Mouse (Mus musculus): Measurements from ENCODE around the gene Cul5.
A peak's percentile ranks its signal among the peaks of the same experiment; 100 is the strongest.

The Cul5 gene

GRCm38 (mm10) chr9:53669680-53670219, at the start of gene Cul5:
TSS of gene Cul5 (minus strand) at chr9:53670014.
- DNase-seq (ENCODE audit: low read depth): peak; percentile 70

DNA sequence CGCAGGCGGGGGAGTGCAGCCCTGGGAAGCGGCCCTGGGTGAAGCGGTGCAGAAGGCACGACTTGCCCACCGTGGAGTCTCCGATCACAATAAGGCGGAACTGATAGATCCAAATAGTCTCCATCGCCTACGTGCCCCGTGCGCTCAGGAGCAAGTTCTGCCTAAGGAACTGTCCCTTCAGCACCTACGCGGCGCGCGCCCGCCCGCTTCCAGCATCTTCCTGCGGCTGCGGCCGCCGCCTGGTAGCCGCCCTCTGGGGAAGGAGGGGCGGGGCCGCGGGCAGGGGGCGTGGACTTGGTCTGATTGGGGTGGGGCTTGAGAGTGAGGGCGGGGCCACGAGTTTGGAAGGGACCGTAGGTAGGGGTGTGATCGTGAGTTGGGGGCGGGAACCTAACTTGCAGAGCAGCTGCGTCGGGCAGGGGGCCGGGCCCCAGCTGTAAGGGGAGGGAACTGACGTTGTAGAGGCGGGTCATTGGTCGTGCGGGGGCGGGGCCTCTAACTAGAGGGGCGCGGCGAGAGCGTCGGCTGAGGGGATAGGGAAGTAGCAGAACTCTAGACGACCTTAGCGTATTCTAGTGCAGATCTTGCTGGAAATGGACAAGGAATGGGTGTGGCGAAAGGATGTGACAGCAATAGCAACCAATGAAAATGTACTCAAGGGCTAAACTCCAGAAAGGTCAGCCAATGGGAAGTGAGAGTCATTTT, 36.3 kb upstream of the Cul5 start, which contains the start of gene Rab39:
Rab39 (minus strand) TSS at position 241 of the 705 bp plus-strand sequence.
- peak; percentile 82 for DNase-seq (ENCODE audit: low read depth)

DNA sequence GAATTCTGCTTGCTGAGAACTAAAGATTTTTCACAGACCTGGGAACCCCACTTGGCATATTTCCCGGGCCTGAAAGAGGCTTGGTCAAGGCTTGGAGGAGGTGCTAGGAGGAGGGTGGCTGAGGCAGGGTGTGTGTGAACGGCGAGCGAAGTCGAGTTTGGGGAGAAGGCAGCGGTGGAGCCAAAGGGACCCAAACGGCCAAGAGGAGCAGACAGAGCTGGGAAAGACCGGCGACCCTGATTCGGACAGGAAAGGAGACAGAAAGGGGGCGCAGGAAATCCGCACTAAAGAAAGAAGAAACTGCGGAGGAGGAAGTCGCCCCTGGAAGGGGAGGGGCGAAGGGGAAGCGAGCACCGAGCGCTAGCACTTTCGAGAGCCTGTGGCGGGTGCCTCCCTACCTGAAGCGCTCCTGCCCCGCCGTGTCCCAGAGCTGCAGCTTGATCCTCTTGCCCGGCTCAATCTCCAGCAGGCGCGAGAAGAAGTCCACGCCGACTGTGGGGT, 35.7 kb upstream of the Cul5 start:
- no peak for DNase-seq (ENCODE audit: low read depth)

DNA sequence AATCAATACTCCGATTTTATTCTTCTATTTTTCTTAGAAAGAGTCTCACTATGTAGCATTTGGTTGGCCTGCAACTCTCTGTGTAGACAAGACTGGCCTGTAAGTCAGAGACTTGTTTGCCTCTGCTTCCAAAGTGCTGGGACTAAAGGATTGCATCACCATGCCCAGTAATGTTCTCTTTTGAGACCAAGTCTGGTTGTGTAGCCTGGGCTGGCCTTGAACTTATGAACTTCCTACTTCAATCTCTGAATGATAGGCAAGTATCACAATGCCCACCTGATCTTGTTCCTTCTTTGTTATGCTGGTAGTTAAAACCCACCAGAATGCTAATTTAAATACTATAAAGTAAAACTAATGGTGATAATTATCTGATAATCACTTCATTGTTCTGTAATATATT, 33.2 kb upstream of the Cul5 start:
- no peak for DNase-seq (ENCODE audit: low read depth)

DNA sequence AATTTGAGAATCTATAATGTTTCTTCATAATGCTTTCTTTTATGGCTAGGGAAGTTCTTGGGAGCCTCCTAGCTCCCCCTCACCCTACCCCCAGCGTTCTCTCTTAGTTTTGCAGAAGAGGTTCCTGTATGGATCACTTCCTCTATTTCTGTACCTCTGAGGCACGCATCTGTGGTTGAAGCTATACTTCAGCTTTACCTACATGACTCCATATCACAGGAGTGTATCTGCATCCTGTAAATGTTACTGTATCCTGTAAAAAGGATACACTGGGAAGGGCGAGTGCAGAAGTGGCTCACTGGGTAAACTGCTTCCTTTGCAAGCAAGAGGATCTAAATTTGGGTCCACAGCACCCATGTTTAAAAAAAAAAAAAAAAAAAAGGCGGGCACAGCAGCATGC, 30.7 kb upstream of the Cul5 start:
- no peak for DNase-seq (ENCODE audit: low read depth)

- DNase-seq (ENCODE audit: low read depth): no peak
Observed at GRCm38 (mm10) chr9:53695846-53696245, 26.0 kb upstream of the Cul5 start.

DNA sequence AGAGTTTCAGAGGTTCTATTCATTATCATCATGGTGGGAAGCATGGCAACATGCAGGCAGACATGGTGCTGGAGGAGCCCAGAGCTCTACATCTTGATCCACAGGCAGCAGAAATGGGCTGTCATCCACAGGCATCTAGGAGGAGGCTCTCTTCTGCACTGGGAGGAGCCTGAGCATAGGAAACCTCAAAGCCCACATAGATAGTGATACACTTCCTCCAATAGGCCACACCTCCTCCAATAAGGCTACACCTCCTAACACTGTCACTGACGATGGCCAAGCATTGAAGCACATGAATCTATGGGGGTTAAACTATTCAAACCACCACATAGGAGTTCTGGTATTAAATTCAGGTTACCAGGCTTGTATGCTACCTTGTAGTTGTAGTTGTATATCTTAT, 23.9 kb upstream of the Cul5 start:
- peak; percentile 27 for DNase-seq (ENCODE audit: low read depth)

- no peak for DNase-seq (ENCODE audit: low read depth)
Observed at GRCm38 (mm10) chr9:53691745-53692670, 22.2 kb upstream of the Cul5 start.

GRCm38 (mm10) chr9:53680851-53681250, 11.0 kb upstream of the Cul5 start:
- no peak for DNase-seq (ENCODE audit: low read depth)

DNA sequence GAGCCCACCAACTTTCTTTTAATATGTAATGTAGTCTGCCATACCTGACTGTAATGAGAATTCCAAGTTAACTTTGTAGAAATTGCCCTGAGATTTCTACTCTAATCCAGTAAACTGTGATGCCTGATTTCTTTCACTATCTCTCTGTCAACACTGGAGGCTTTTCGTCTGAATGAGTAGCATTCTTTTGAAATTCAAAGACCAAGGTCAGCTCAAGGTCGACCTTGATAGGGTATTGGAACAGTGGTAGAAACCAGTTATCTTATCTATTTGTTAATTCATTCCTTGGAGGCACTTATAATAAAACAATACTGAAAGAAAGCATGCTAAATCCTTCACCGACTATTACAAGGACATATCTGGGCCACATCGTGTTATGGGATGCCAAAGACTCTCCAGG, 7.1 kb upstream of the Cul5 start:
- DNase-seq (ENCODE audit: low read depth): no peak

DNA sequence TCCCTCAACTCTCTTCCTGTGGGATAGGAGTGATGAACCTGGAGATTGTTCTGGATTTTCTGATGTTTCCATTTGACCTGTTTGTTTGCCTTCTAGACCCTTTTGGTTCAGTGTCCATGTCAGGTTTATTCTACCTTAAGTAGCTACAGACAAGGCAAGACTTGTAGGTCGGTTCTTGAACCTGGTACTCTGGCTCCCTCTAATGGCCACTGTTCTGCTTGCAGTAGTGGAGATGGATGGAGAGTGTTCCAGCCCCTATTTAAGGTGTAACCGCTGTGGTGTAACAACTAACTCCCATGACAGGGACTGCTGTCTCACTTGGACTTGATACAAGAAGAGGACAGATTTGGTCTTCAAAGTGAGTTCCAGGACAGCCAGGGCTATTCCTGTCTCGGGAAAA, 3.8 kb upstream of the Cul5 start:
- DNase-seq (ENCODE audit: low read depth): peak; percentile 92

GRCm38 (mm10) chr9:53667020-53667669, 2.7 kb downstream of the Cul5 start:
- DNase-seq (ENCODE audit: low read depth): peak; percentile 97

DNA sequence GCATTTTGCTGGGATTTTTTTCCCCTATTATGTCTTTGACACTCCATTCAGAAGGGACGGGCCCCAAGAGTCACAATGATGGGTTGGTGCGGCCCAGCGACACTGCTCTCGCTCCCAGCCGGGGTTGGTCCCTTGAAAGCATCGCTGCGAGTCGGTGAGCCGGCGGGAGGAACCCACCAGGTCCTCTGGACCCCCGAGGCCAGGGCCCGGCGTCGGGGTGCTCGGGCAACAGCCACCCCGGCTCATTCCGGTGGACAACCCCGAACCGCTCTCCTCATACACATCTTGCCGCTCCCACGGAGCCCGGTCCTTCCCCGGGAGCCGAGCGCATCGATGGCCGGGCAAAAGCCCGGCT, 3.2 kb downstream of the Cul5 start:
- DNase-seq (ENCODE audit: low read depth): no peak

- DNase-seq (ENCODE audit: low read depth): no peak
Observed at GRCm38 (mm10) chr9:53665428-53665827, 4.4 kb downstream of the Cul5 start.

DNA sequence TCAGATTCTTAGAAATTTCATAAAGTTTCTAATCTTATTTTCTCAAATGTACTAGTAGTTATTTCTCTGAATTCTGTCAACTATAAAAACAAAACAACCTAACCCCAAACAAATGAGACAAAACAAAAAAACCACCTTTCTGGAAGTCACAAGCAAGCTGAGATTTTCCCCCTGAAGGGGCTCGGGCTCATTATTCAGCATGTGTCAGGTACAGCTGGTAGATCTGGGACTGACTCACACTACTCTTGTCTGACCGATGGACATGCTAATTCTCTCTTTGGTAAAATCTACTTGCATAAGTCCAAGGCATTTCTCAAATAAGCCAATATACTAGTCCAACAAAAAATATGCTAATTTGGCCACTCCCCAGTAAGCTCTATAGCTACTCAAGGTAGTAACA, 5.0 kb downstream of the Cul5 start:
- no peak for DNase-seq (ENCODE audit: low read depth)

DNA sequence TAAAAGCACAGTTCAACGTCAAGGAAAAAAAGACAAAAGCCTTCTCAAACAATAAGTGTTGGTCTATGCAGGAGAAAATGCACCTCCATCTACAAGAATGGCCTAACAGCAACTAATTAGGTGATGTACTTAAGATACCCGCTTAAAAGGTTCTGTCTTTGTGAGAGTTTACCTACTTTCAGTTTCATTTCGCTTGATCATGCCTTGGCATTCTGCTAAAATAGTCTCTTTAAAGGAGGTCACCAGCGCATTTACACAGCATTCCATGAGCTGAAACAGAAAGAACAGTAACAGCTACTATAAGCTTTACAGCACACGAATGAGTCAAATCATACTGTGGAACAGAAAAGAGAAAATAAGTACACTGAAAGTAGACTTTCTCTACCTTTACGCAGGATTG, 35.0 kb downstream of the Cul5 start:
- peak; percentile 63 for DNase-seq (ENCODE audit: low read depth)

- no peak for DNase-seq (ENCODE audit: low read depth)
Observed at GRCm38 (mm10) chr9:53615246-53615645, 54.6 kb downstream of the Cul5 start.

DNA sequence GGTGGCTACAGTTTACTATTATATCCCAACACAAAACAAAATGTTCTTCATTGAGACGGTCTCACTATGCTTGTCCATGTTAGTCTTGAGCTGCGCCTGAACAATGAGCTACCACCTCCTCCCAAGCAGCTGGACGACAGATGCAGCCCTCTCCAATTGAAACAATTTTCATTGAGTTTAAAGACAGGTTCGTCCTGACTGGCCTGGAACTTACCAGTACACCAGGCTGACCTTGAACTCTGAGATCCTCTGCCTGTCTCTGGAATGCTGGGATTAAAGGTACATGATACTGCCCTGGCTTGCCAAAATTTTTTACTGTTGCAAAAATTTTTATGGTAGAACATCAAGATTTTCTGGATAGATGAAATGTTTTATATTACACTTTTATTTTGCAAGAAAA, 55.5 kb downstream of the Cul5 start:
- DNase-seq (ENCODE audit: low read depth): no peak

DNA sequence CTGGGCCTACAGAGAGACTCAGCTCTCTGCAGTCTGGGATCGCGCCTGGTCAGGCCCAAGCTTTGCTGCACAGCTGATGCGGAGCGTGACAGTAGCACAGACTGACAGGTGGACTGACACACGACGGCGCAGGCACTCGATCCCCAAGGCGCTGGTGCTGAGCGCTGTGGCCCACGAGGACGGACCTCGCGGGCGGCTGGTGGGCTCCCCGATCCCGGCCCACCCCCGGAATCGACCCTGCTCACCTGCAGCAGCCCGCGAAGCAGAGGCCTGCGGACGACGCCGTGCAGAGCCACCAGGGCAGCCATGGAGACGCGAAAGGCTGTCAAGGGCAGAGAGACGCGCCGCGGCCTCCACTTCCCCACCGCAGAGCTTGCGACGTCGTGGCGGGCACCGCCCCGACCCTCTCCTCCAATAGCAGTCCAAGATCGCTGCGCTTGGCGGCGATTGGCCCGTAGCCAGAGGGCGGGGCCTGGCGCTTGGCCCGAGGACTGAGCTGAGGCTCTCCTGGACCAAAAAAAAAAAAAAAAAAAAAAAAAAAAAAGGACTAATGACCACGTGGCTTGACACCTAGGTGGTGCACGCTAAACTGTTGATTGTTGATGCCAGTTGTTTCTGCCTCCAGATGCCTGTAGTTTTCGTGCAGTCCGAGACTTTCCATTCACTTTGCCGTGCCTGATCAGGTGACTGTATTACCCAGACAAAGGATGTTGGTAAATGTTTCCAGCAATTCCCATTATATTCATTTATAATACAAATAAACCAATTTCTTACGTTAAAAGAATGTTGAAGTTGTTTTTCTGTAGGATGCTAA, 59.6 kb downstream of the Cul5 start, which contains the start of gene Acat1:
Acat1 (minus strand) TSS at position 415 of the 814 bp plus-strand sequence.
- DNase-seq (ENCODE audit: low read depth): peak; percentile 92

DNA sequence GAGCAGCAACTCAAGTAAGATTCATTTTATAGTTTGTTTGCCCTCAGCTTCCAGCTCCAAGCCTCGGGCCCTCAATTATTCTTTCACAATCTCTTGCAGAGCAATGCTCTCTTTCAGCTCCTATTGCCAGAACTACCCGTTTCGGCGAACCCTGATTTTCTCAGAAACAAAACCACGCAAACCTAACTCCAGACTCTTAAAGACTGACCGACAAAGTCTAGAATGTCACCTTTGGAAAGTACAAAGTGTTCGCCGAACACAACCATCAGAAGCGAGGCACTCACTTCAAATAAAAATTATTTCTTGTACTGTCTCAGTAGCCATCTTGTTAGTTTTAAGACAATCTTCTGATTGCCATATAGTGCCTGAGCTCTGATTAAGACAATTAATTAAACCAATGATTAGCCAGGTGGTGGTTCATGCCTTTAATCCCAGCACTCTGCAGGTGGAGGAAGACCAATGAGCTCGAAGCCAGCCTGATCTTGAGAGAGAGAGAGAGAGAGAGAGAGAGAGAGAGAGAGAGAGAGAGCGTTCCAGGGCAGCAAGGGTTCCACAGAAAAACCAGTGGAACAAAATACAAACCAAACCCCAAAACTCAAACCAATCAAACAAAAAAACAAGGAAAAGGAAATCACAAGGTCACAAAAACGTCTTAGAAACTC, 60.4 kb downstream of the Cul5 start:
- no peak for DNase-seq (ENCODE audit: low read depth)

DNA sequence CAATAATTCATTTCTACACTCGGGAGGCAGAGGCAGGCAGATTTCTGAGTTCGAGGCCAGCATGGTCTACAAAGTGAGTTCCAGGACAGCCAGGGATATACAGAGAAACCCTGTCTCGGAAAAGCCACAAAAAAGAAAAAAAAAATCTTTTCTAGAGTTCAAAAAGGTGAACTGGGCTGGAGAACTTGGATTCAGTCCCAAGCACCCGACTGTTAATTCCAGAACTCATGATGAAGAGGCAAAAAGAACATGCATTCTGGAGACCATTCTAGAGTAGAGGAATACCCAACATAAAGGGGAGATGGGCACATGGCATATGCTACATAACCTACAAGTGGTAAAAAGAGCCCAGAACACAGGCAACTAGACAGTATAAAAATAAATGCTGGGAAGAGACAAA, 62.0 kb downstream of the Cul5 start:
- no peak for DNase-seq (ENCODE audit: low read depth)

Measured in induced T-regulatory cell, adult 2 months (primary cell).